Comparison of ENCODE assay signal across 13 mouse cellular contexts in the genomic region with DNA sequence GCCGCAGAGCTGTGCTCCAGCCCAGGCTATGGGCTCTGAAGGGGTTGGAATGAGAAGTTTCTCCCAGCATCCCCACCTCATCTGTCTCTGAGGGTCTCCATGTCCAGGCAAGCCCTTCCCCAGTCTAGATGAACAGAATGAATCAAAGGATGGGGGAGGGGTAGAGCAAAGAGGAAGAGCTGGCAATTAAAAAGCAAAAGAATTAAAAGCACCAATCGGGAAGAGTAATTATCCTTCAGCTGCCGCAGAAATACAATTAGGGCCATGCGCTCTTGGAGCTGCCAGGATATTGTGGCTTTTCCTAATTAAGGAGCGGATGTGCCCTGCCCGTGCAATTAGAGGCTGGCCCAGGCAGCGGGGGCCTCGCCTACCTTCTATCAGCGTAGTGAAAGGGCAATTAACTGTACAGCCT. TPM values are rescaled to one million over a fixed set of nuclear protein-coding genes. Genes with fewer than 3 reads are reported as not detected.
DNase-seq lines count a peak whose midpoint lies in the region; ATAC-seq and TF ChIP-seq lines count a peak whose summit lies in the region.
"Had no signal": no experiment of that assay in that cellular context is flagged by ENCODE, and none has a peak within 500 bp of the region (broad histone marks: within the 10 kb centered on the region; RNA-seq: fewer than 3 reads in every experiment).

No protein-coding gene starts in this region.

- DNase-seq in brain, embryonic 14.5 days (ENCODE audit: low read depth) = peak; percentile 93
- peak; percentile 68 for DNase-seq in forebrain, embryonic 10.5 days (ENCODE audit: extremely low spot score, low spot score)
- peak; percentile 68 for DNase-seq in hindbrain, embryonic 14.5 days (ENCODE audit: low spot score)
- no peak for DNase-seq in thymus, postnatal 25 days
- no peak for DNase-seq in ovary, postnatal 14 days (ENCODE audit: low spot score)
- DNase-seq in layer of hippocampus, adult 8-10 months (ENCODE audit: low spot score in 2 of 2) = no peak
- DNase-seq in cerebellum, postnatal 25 days = no peak
- DNase-seq: cerebellum, adult 9-11 months; heart, adult 11 months; heart, postnatal 4 days had no signal

- H3K4me2 ChIP-seq in hindbrain, embryonic 14.5 days (replicated peaks) = peak overlapping the region; percentile 84
- H3K4me2 ChIP-seq in midbrain, embryonic 16.5 days (ENCODE audit: low read length) = peak overlapping the region; percentile 61
- H3K4me2 ChIP-seq: liver, embryonic 15.5 days had no signal

- H3K36me3 ChIP-seq in forebrain, embryonic 10.5 days (replicated peaks) = no peaks in the 10 kb centered on the region
- H3K36me3 ChIP-seq in hindbrain, embryonic 14.5 days (replicated peaks; ENCODE audit: control insufficient read depth, insufficient read depth) = no peaks in the 10 kb centered on the region
- no peaks in the 10 kb centered on the region for H3K36me3 ChIP-seq in midbrain, embryonic 16.5 days (ENCODE audit: control insufficient read depth, insufficient read depth, low read length)
- H3K36me3 ChIP-seq: liver, embryonic 15.5 days had no signal

- H3K4me1 ChIP-seq in forebrain, embryonic 10.5 days = peaks cover 73% of the 10 kb centered on the region
- H3K4me1 ChIP-seq in hindbrain, embryonic 14.5 days (replicated peaks; ENCODE audit: control insufficient read depth, insufficient read depth, low read length) = peaks cover 49% of the 10 kb centered on the region
- peaks cover 38% of the 10 kb centered on the region for H3K4me1 ChIP-seq in midbrain, embryonic 16.5 days (ENCODE audit: control insufficient read depth, insufficient read depth, low read length)
- H3K4me1 ChIP-seq: liver, embryonic 15.5 days had no signal

- ATAC-seq in hindbrain, embryonic 14.5 days (ENCODE audit: low FRiP score) = peak; percentile 39
- ATAC-seq in midbrain, embryonic 16.5 days = no peak

- no peak for TF ChIP-seq CTCF in brain, embryonic 14.5 days (IDR thresholded peaks at IDR 0.05; ENCODE audit: borderline replicate concordance, extremely low read depth, insufficient read depth, insufficient read length)

- WGBS in forebrain, embryonic 10.5 days = 25% methylated on average over 9 of the region's 9 CpGs
- 23% methylated on average over 9 of the region's 9 CpGs for WGBS in hindbrain, embryonic 14.5 days
- WGBS in midbrain, embryonic 16.5 days = 27% methylated on average over 9 of the region's 9 CpGs

- H3K9me3 ChIP-seq in forebrain, embryonic 10.5 days = no peaks in the 10 kb centered on the region
- H3K9me3 ChIP-seq in hindbrain, embryonic 14.5 days (ENCODE audit: control insufficient read depth, low read length) = no peaks in the 10 kb centered on the region
- no peaks in the 10 kb centered on the region for H3K9me3 ChIP-seq in midbrain, embryonic 16.5 days (replicated peaks; ENCODE audit: control insufficient read depth, low read length, poor library complexity, severe bottlenecking)
- H3K9me3 ChIP-seq: liver, embryonic 15.5 days had no signal

- peak overlapping the region; percentile 34 for H3K4me3 ChIP-seq in forebrain, embryonic 10.5 days
- peak overlapping the region; percentile 7; the same call in 1 of the 2 replicates for H3K4me3 ChIP-seq in hindbrain, embryonic 14.5 days (replicated peaks; ENCODE audit: low read length)
- peak overlapping the region; percentile 22 for H3K4me3 ChIP-seq in midbrain, embryonic 16.5 days (ENCODE audit: low read depth, low read length)
- H3K4me3 ChIP-seq: liver, embryonic 15.5 days had no signal

- no peak overlapping the region; the same call in 1 of the 2 replicates for H3K9ac ChIP-seq in hindbrain, embryonic 14.5 days
- peak overlapping the region; percentile 47; the same call in 1 of the 2 replicates for H3K9ac ChIP-seq in midbrain, embryonic 16.5 days (ENCODE audit: low read depth, low read length)
- H3K9ac ChIP-seq: liver, embryonic 15.5 days had no signal

- peaks cover 61% of the 10 kb centered on the region for H3K27me3 ChIP-seq in forebrain, embryonic 10.5 days (ENCODE audit: poor library complexity, severe bottlenecking)
- no peaks in the 10 kb centered on the region for H3K27me3 ChIP-seq in hindbrain, embryonic 14.5 days (ENCODE audit: control insufficient read depth, insufficient read depth, low read length)
- no peaks in the 10 kb centered on the region for H3K27me3 ChIP-seq in midbrain, embryonic 16.5 days (ENCODE audit: control insufficient read depth, insufficient read depth, low read depth, low read length)

- TF ChIP-seq POLR2A in brain, embryonic 14.5 days (IDR thresholded peaks at IDR 0.05; ENCODE audit: borderline replicate concordance, extremely low read depth, insufficient read depth, insufficient read length, poor library complexity, severe bottlenecking) = no peak

- peak overlapping the region; percentile 82 for H3K27ac ChIP-seq in forebrain, embryonic 10.5 days
- peak overlapping the region; percentile 91 for H3K27ac ChIP-seq in hindbrain, embryonic 14.5 days
- peak overlapping the region; percentile 67 for H3K27ac ChIP-seq in midbrain, embryonic 16.5 days (ENCODE audit: low read length)
- H3K27ac ChIP-seq: kidney, postnatal 0 days; liver, embryonic 15.5 days had no signal

RNA-seq across cellular contexts. Expression of a gene that starts 8.2 kb away (rescaled TPM):
- 34.3 and 34.7 TPM in 2 replicates for polyA plus RNA-seq in brain, embryonic 14.5 days (2012; rRNA removed)
- 80.2 and 81.1 TPM in 2 replicates for polyA plus RNA-seq in forebrain, embryonic 10.5 days (2016; fragmentation: Nextera tagmentation; extraction: Ambion mirVana)
- polyA plus RNA-seq in hindbrain, embryonic 14.5 days (2014; fragmentation: Nextera tagmentation; extraction: Ambion mirVana) = 42.0 and 44.1 TPM in 2 replicates
- 48.5 and 54.0 TPM in 2 replicates for polyA plus RNA-seq in midbrain, embryonic 16.5 days (2015; fragmentation: Nextera tagmentation; extraction: Ambion mirVana)
- total RNA-seq in layer of hippocampus, adult 8-10 months (2022) = 10 to 100 TPM; 17.8 to 23.3 (median 21.7) TPM

RNA-seq across cellular contexts. Expression of a gene that starts 25.8 kb away (rescaled TPM):
- polyA plus RNA-seq in brain, embryonic 14.5 days (2012; rRNA removed) = 1.4 and 1.8 TPM in 2 replicates
- 0.40 and 0.84 TPM in 2 replicates for polyA plus RNA-seq in forebrain, embryonic 10.5 days (2016; fragmentation: Nextera tagmentation; extraction: Ambion mirVana)
- polyA plus RNA-seq in hindbrain, embryonic 14.5 days (2014; fragmentation: Nextera tagmentation; extraction: Ambion mirVana) = 0.55 and 1.2 TPM in 2 replicates
- 1.1 and 2.7 TPM in 2 replicates for polyA plus RNA-seq in midbrain, embryonic 16.5 days (2015; fragmentation: Nextera tagmentation; extraction: Ambion mirVana)
- 1 to 10 TPM in 2 of 4 experiments, under 1 TPM in 1, not detected in 1; 0.83 to 1.4 (median 1.0) TPM for total RNA-seq in layer of hippocampus, adult 8-10 months (2022)

RNA-seq across cellular contexts. Expression of a gene that starts 40.4 kb away (rescaled TPM):
- polyA plus RNA-seq in brain, embryonic 14.5 days (2012; rRNA removed) = 16.1 and 22.9 TPM in 2 replicates
- 23.4 and 24.2 TPM in 2 replicates for polyA plus RNA-seq in forebrain, embryonic 10.5 days (2016; fragmentation: Nextera tagmentation; extraction: Ambion mirVana)
- polyA plus RNA-seq in hindbrain, embryonic 14.5 days (2014; fragmentation: Nextera tagmentation; extraction: Ambion mirVana) = 12.7 and 13.5 TPM in 2 replicates
- polyA plus RNA-seq in midbrain, embryonic 16.5 days (2015; fragmentation: Nextera tagmentation; extraction: Ambion mirVana) = 14.0 and 14.1 TPM in 2 replicates
- total RNA-seq in layer of hippocampus, adult 8-10 months (2022) = 1 to 10 TPM; 5.6 to 8.3 (median 6.5) TPM

Comparison
In these comparisons a context has a peak if more than half of its experiments do, and no peak if none do; other contexts are left out.
1. DNase-seq: peak in brain, embryonic 14.5 days (single experiment), forebrain, embryonic 10.5 days (single experiment) and hindbrain, embryonic 14.5 days (single experiment); none in thymus, postnatal 25 days (single experiment), ovary, postnatal 14 days (single experiment), layer of hippocampus, adult 8-10 months (0 of 2) and cerebellum, postnatal 25 days (0 of 2).
2. Peak in every context shown above with its lines, with median percentiles within 50 percentile points of each other: H3K27ac ChIP-seq and H3K4me3 ChIP-seq.